Mouse (Mus musculus) erythroblast, adult 5-6 weeks (primary cell): Measurements from ENCODE around the gene Rhno1. TPM values are rescaled to one million over a fixed set of nuclear protein-coding genes. Genes with fewer than 3 reads are reported as not detected.
A peak's percentile ranks its signal among the peaks of the same experiment; 100 is the strongest.

Experiments
- ATAC-seq: replicated peaks from 2 replicates; pipeline ENCODE4 v1.8.0; 2016; ENCODE audit warnings: moderate number of reproducible peaks, mild to moderate bottlenecking, moderate TSS enrichment, inconsistent platforms; ENCODE audit not compliant: poor library complexity, low FRiP score, severe bottlenecking
- total RNA-seq, 2 experiments: library from RNA; stranded (forward) in 1 of 2; stranded (reverse) in 1 of 2; fragments of 150-400 nt in 1 of 2; fragments of 200-764, 138-1000 nt in 1 of 2; gene quantifications; 2 replicates each; pipeline versions ENCODE4 v1.2.3 to v1.2.4; 2015 to 2017; ENCODE audit warnings: low replicate concordance in 2 of 2

The Rhno1 gene
- total RNA-seq, 2 experiments from 2014 or later, result 19.5 to 39.6 TPM

- no peak for ATAC-seq
These were observed 2.0 kb upstream of the Rhno1 start for GRCm38 (mm10) chr6:128364721-128365120.

GRCm38 (mm10) chr6:128363007-128363825 is 505 bp upstream of the Rhno1 start:
- 0 out of 2 replicates have a peak, but pooled peaks have one; percentile 14 for ATAC-seq

GRCm38 (mm10) chr6:128361901-128362300 is 810 bp downstream of the Rhno1 start:
- peak; percentile 31; the same call in 1 of the 2 replicates for ATAC-seq

- no peak for ATAC-seq
These were observed 3.7 kb downstream of the Rhno1 start for GRCm38 (mm10) chr6:128358999-128359398.

GRCm38 (mm10) chr6:128355726-128356416 is 6.8 kb downstream of the Rhno1 start, which contains the start of gene Tulp3:
TSS of gene Tulp3 (minus strand) at chr6:128355851.
- peak; percentile 99 for ATAC-seq

- no peak for ATAC-seq
These were observed 7.5 kb downstream of the Rhno1 start for GRCm38 (mm10) chr6:128355201-128355681.

- ATAC-seq, result no peak
These were observed 8.6 kb downstream of the Rhno1 start for GRCm38 (mm10) chr6:128354140-128354539.

- no peak for ATAC-seq
These were observed 13.0 kb downstream of the Rhno1 start for GRCm38 (mm10) chr6:128349711-128350110.

GRCm38 (mm10) chr6:128346782-128347181 is 15.9 kb downstream of the Rhno1 start:
- no peak for ATAC-seq

GRCm38 (mm10) chr6:128345623-128346022 is 17.1 kb downstream of the Rhno1 start:
- no peak for ATAC-seq

- ATAC-seq, result no peak
These were observed 20.6 kb downstream of the Rhno1 start for GRCm38 (mm10) chr6:128341956-128342723.

GRCm38 (mm10) chr6:128338876-128339275 is 23.8 kb downstream of the Rhno1 start:
- ATAC-seq, result no peak

- no peak for ATAC-seq
These were observed 25.2 kb downstream of the Rhno1 start for GRCm38 (mm10) chr6:128337467-128337866.

GRCm38 (mm10) chr6:128334397-128335124 is 28.1 kb downstream of the Rhno1 start:
- no peak for ATAC-seq

GRCm38 (mm10) chr6:128318317-128318716 is 44.4 kb downstream of the Rhno1 start:
- no peak; the same call in 1 of the 2 replicates for ATAC-seq

- no peak for ATAC-seq
These were observed 47.1 kb downstream of the Rhno1 start for GRCm38 (mm10) chr6:128315597-128315996.

- no peak for ATAC-seq
These were observed 47.9 kb downstream of the Rhno1 start for GRCm38 (mm10) chr6:128314796-128315195.

- peak; percentile 75 for ATAC-seq
These were observed 54.4 kb downstream of the Rhno1 start for GRCm38 (mm10) chr6:128308311-128308710.
